Comparison of ENCODE assay signal across 9 mouse cellular contexts in the genomic region with DNA sequence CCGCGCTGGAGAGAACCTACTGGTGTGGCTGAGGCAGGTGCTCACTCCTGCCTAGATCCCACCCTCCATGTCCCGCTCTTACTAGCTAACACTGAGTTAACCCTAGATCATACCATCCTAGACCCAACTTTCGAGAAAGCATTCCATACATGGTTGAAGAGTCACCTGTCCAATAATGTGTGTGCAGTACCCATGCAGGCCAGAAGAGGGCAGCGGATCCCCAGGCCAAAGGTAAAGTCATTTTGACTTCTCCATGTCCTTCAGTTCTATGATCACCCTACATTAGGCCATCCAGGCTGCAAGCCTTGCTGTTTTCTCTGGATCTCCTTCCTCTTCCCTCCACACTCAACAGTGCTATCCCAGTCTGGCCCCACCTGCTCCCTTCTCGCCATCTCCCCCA. TPM values are rescaled to one million over a fixed set of nuclear protein-coding genes. Genes with fewer than 3 reads are reported as not detected.
DNase-seq lines count a peak whose midpoint lies in the region; ATAC-seq and TF ChIP-seq lines count a peak whose summit lies in the region.
"Had no signal": no experiment of that assay in that cellular context is flagged by ENCODE, and none has a peak within 500 bp of the region (broad histone marks: within the 10 kb centered on the region; RNA-seq: fewer than 3 reads in every experiment).

No protein-coding gene starts in this region.

- no peak overlapping the region for H3K9ac ChIP-seq in forebrain, postnatal 0 days
- no peak overlapping the region for H3K9ac ChIP-seq in forebrain, embryonic 12.5 days
- H3K9ac ChIP-seq in ES-Bruce4 (ENCODE audit: low read depth, poor library complexity, severe bottlenecking), result peak overlapping the region; percentile 5; the same call in 1 of the 2 replicates

- H3K36me3 ChIP-seq in forebrain, postnatal 0 days (ENCODE audit: insufficient read depth), result no peaks in the 10 kb centered on the region
- H3K36me3 ChIP-seq in forebrain, embryonic 12.5 days (replicated peaks), result no peaks in the 10 kb centered on the region
- H3K36me3 ChIP-seq in ES-Bruce4 (ENCODE audit: control insufficient read depth, insufficient read depth, low read length, poor library complexity, severe bottlenecking), result no peaks in the 10 kb centered on the region

- no peak overlapping the region for H3K4me3 ChIP-seq in forebrain, postnatal 0 days (ENCODE audit: low read depth, low read length)
- no peak overlapping the region for H3K4me3 ChIP-seq in forebrain, embryonic 12.5 days (replicated peaks)
- no peak overlapping the region for H3K4me3 ChIP-seq in ES-Bruce4 (ENCODE audit: low read depth, low read length)

- no peaks in the 10 kb centered on the region for H3K9me3 ChIP-seq in forebrain, postnatal 0 days (ENCODE audit: low read length)
- peaks cover 5% of the 10 kb centered on the region; the same call in 1 of the 2 replicates for H3K9me3 ChIP-seq in forebrain, embryonic 12.5 days
- no peaks in the 10 kb centered on the region for H3K9me3 ChIP-seq in ES-Bruce4 (replicated peaks; ENCODE audit: control insufficient read depth, insufficient read depth, low read length, poor library complexity, severe bottlenecking)

- peak; percentile 88 for TF ChIP-seq CTCF in forebrain, postnatal 0 days (IDR thresholded peaks at IDR 0.05; ENCODE audit: low read depth)
- TF ChIP-seq CTCF in ES-Bruce4 (IDR thresholded peaks at IDR 0.05; ENCODE audit: low read depth, low read length), result peak; percentile 92

- ATAC-seq in forebrain, postnatal 0 days, result no peak
- ATAC-seq in forebrain, embryonic 12.5 days (ENCODE audit: low FRiP score), result no peak

- TF ChIP-seq POLR2A in ES-Bruce4 (IDR thresholded peaks at IDR 0.05; ENCODE audit: insufficient read depth, low read length), result no peak

- 48% methylated on average over 6 of the region's 6 CpGs for WGBS in forebrain, postnatal 0 days
- 49% methylated on average over 6 of the region's 6 CpGs for WGBS in forebrain, embryonic 12.5 days

- no peaks in the 10 kb centered on the region for H3K27me3 ChIP-seq in forebrain, postnatal 0 days (ENCODE audit: insufficient read depth, low read length)
- no peaks in the 10 kb centered on the region for H3K27me3 ChIP-seq in forebrain, embryonic 12.5 days
- H3K27me3 ChIP-seq in ES-Bruce4 (ENCODE audit: control insufficient read depth, insufficient read depth, low read length, poor library complexity, severe bottlenecking), result no peaks in the 10 kb centered on the region

- DNase-seq in forebrain, postnatal 0 days, result peak; percentile 41
- peak; percentile 50 for DNase-seq in c-Kit-positive CD71-positive TER-119-negative erythroid progenitor cells, embryonic 14.5 days (ENCODE audit: low read depth)
- DNase-seq in gastrocnemius, postnatal 36 days, result peak; percentile 61 to 70
- DNase-seq in kidney, postnatal 25 days, result peak; percentile 67 to 81
- peak; percentile 66 to 79 for DNase-seq in lung, postnatal 4 days
- DNase-seq in spleen, postnatal 36 days (ENCODE audit: low spot score in 2 of 2), result peak; percentile 51 to 66

- no peak overlapping the region for H3K4me2 ChIP-seq in forebrain, postnatal 0 days (ENCODE audit: low read depth)
- H3K4me2 ChIP-seq in forebrain, embryonic 12.5 days, result no peak overlapping the region

- no peak for TF ChIP-seq EP300 in ES-Bruce4 (IDR thresholded peaks at IDR 0.05; ENCODE audit: insufficient read depth, low read depth, low read length)

- no peaks in the 10 kb centered on the region for H3K4me1 ChIP-seq in forebrain, postnatal 0 days (ENCODE audit: insufficient read depth)
- no peaks in the 10 kb centered on the region; the same call in 1 of the 2 replicates for H3K4me1 ChIP-seq in forebrain, embryonic 12.5 days
- H3K4me1 ChIP-seq in ES-Bruce4 (ENCODE audit: control insufficient read depth, insufficient read depth, low read length), result no peaks in the 10 kb centered on the region

- intact Hi-C loops in gastrocnemius, postnatal 36 days (cut with DNase I), result loop anchor here (2.0 to 5.0 kb wide), 2 partner anchors 114 to 168 kb away; no protein-coding TSS in a partner anchor

- H3K27ac ChIP-seq in forebrain, postnatal 0 days (ENCODE audit: low read depth, low read length), result no peak overlapping the region
- H3K27ac ChIP-seq in forebrain, embryonic 12.5 days, result no peak overlapping the region
- no peak overlapping the region for H3K27ac ChIP-seq in ES-Bruce4 (ENCODE audit: insufficient read depth, low read length)

RNA-seq across cellular contexts. Expression of a gene that starts 14.9 kb away (rescaled TPM):
- not detected in 2 replicates for total RNA-seq in forebrain, postnatal 0 days (2014; rRNA removed)
- polyA plus RNA-seq in forebrain, postnatal 0 days (2015; fragmentation: Nextera tagmentation; extraction: Ambion mirVana), result 0.06 TPM in 2 replicates
- polyA plus RNA-seq in forebrain, embryonic 12.5 days (2016; fragmentation: Nextera tagmentation; extraction: Ambion mirVana), result 0.90 and 1.8 TPM in 2 replicates
- polyA plus RNA-seq in ES-Bruce4 (2011; ENCODE audit: insufficient read depth, insufficient read length, low read depth, missing spikeins), result 2.2 and 2.3 TPM in 2 replicates
- total RNA-seq in gastrocnemius, postnatal 36 days (2021), result under 1 TPM in 1 of 2 experiments, not detected in 1; 0.15 TPM
- total RNA-seq: left cerebral cortex, postnatal 36 days had no signal

RNA-seq across cellular contexts. Expression of a gene that starts 21.5 kb away (rescaled TPM):
- not detected in 2 replicates for total RNA-seq in forebrain, postnatal 0 days (2014; rRNA removed)
- 0.06 TPM in 1 of 2 replicates, not detected in the other for polyA plus RNA-seq in forebrain, postnatal 0 days (2015; fragmentation: Nextera tagmentation; extraction: Ambion mirVana)
- polyA plus RNA-seq in forebrain, embryonic 12.5 days (2016; fragmentation: Nextera tagmentation; extraction: Ambion mirVana), result 0.06 TPM in 1 of 2 replicates, not detected in the other
- 2.8 and 3.1 TPM in 2 replicates for polyA plus RNA-seq in ES-Bruce4 (2011; ENCODE audit: insufficient read depth, insufficient read length, low read depth, missing spikeins)
- total RNA-seq in gastrocnemius, postnatal 36 days (2021), result 1 to 10 TPM; 2.0 to 3.0 TPM
- total RNA-seq: left cerebral cortex, postnatal 36 days had no signal

RNA-seq across cellular contexts. Expression of a gene that starts 46.5 kb away (rescaled TPM):
- total RNA-seq in forebrain, postnatal 0 days (2014; rRNA removed), result 0.08 TPM in 1 of 2 replicates, not detected in the other
- 0.11 and 0.18 TPM in 2 replicates for polyA plus RNA-seq in forebrain, postnatal 0 days (2015; fragmentation: Nextera tagmentation; extraction: Ambion mirVana)
- not detected in 2 replicates for polyA plus RNA-seq in forebrain, embryonic 12.5 days (2016; fragmentation: Nextera tagmentation; extraction: Ambion mirVana)
- 0.29 TPM in 1 of 2 replicates, not detected in the other for polyA plus RNA-seq in ES-Bruce4 (2011; ENCODE audit: insufficient read depth, insufficient read length, low read depth, missing spikeins)
- total RNA-seq in gastrocnemius, postnatal 36 days (2021), result not detected

RNA-seq across cellular contexts. Expression of a gene that starts 56.6 kb away (rescaled TPM):
- 0.08 and 0.10 TPM in 2 replicates for total RNA-seq in forebrain, postnatal 0 days (2014; rRNA removed)
- 0.06 and 0.08 TPM in 2 replicates for polyA plus RNA-seq in forebrain, postnatal 0 days (2015; fragmentation: Nextera tagmentation; extraction: Ambion mirVana)
- 0.10 TPM in 1 of 2 replicates, not detected in the other for polyA plus RNA-seq in forebrain, embryonic 12.5 days (2016; fragmentation: Nextera tagmentation; extraction: Ambion mirVana)
- 0.29 and 0.43 TPM in 2 replicates for polyA plus RNA-seq in ES-Bruce4 (2011; ENCODE audit: insufficient read depth, insufficient read length, low read depth, missing spikeins)
- under 1 TPM; 0.07 to 0.08 TPM for total RNA-seq in gastrocnemius, postnatal 36 days (2021)
- total RNA-seq: left cerebral cortex, postnatal 36 days had no signal
